Mouse (Mus musculus): ENCODE data around the gene Trrap.

Gene Trrap

DNA sequence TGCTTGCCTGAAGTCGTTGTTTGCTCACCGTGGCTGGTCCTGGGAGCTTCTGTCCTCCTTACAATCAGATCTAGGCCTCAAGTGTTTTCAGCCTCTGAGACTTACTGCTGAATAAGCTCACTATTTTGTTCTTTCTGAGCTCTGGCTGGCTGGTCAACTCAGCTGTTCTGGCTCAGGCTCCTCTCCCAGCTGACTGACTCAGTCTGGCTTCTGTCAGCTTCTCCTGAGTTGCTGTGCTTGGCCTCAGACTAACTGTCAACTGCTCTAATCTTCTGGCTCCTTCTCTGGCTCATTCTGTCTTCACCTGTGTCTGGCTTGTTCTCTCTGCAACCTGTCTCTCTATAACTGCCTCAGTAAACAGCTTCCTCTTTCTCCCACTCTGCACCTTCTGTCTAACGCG lies 62.1 kb downstream of the Trrap start:
- ChIA-PET POLR2A (interaction anchor here in 1 of 4 experiments (1.0 to 1.2 kb wide), 2 partner anchors 18 to 21 kb away, joined by 3 to 5 read pairs; no protein-coding TSS in a partner anchor), CTCF (interaction anchor here in 2 of 4 experiments (0.6 to 1.0 kb wide), 3 partner anchors 20 to 81 kb away, joined by 3 to 5 read pairs (median 3); no protein-coding TSS in a partner anchor)

DNA sequence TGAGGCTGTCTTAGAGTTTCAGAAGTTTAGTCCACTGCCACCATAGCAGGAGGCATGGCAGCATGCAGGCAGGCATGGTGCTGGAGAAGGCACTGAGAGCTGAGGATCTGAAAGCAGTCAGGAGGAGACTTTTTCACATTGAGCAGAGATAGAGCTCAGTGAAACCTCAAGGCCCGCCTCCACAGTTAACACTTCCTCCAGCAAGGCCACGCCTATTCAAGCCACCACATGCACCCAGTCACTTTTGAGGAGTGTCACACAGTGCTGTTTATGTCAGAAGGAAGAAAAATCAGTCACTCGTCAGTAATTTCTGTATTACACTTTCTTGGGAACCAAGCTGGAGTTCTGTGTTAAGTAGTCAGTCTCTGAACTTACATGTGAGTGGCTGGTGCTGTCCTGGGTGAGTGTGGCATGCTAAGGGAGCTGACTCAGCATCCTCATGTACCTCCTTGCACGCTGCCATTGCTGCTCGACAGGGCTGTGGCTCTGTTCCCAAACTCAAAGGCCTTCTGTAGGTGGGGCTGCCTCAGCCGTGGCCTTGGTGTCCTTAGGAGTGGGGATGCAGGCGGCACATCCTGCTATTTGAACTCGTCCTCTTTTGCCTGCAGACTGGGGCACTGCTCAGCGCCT lies 64.4 kb downstream of the Trrap start:
- CTCF ChIA-PET, result interaction anchor here in 3 of 4 experiments (0.8 to 2.1 kb wide), 8 partner anchors 9 to 156 kb away, joined by 3 to 10 read pairs (median 4); no protein-coding TSS in a partner anchor
- POLR2A ChIA-PET, result interaction anchor here in 2 of 4 experiments (0.5 to 0.7 kb wide), 2 partner anchors 12 to 24 kb away, joined by 3 read pairs; no protein-coding TSS in a partner anchor

DNA sequence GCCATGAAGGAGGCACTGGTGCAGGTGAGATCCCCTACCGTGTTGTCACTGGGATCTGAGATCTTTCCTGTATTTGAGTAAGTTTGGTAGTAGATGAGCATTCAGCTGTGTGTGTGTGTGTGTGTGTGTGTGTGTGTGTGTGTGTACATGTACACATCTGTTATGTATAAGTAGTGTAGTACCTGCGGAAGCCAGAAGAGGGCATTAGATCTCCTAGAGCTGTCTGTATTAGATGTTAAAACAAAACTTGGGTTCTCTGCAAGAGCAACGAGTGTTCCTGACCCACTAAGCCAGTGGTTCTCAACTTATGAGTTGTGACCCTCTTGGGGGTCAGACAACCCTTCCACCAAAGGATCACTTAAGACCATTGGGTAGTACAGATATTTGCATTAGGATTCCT lies 68.6 kb downstream of the Trrap start:
- ChIA-PET CTCF (interaction anchor here (0.6 to 2.0 kb wide), 34 partner anchors 10 to 574 kb away, joined by 3 to 10 read pairs (median 4); partner anchors contain the start of genes Tmem130 (in 1 of the 4) and Trrap (in 1 of the 4)), POLR2A (interaction anchor here in 3 of 4 experiments (0.6 to 3.1 kb wide), 6 partner anchors 10 to 1278 kb away, joined by 3 to 7 read pairs (median 3); no protein-coding TSS in a partner anchor)

DNA sequence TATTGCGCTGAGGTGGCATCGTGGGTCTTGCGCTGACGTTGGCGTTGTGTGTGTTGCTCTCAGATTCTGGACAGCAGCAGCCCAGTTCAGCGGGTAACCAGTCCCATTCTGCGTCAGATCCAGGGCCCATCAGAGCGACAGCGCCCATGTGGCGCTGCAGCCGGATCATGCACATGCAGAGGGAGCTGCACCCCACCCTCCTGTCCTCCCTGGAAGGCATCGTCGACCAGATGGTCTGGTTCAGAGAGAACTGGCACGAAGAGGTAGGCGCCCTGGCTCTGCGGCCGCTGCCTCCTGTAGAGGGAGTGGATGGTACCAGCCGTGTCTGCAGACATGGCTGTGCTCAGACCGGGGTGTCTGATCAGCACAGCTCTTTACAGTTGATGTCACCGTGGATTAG lies 77.8 kb downstream of the Trrap start:
- ChIA-PET POLR2A (interaction anchor here in 3 of 4 experiments (0.6 to 2.2 kb wide), 5 partner anchors 8 to 145 kb away, joined by 3 to 10 read pairs (median 5); no protein-coding TSS in a partner anchor), CTCF (interaction anchor here in 2 of 4 experiments (0.6 to 1.8 kb wide), 4 partner anchors 9 to 138 kb away, joined by 3 to 10 read pairs (median 6); no protein-coding TSS in a partner anchor)

DNA sequence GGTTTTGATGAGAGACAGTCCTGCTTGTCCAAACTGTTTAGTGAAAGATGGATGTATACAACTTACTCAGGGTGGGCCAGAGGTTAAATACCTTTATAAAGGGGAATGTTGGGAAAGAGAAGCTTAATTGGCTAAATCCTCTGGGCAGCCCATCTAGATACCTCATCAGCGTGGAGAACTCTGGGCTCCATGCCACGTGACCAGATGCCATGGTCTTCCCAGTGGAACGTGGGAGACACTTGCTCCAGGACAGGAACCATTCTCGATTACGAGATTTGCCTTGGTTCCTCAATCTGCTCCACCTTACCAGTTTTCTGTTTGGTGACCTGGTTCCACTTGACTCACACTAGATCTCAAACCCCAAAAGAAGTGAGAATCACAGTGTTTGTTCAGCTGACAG lies 81.2 kb downstream of the Trrap start:
- CTCF ChIA-PET, result interaction anchor here in 1 of 4 experiments (3.6 kb wide), 1 partner anchor 54 kb away, joined by 16 read pairs; no protein-coding TSS in a partner anchor
- POLR2A ChIA-PET, result interaction anchor here in 1 of 4 experiments (1.2 to 3.5 kb wide), 4 partner anchors 9 to 140 kb away, joined by 3 to 12 read pairs (median 4); no protein-coding TSS in a partner anchor

DNA sequence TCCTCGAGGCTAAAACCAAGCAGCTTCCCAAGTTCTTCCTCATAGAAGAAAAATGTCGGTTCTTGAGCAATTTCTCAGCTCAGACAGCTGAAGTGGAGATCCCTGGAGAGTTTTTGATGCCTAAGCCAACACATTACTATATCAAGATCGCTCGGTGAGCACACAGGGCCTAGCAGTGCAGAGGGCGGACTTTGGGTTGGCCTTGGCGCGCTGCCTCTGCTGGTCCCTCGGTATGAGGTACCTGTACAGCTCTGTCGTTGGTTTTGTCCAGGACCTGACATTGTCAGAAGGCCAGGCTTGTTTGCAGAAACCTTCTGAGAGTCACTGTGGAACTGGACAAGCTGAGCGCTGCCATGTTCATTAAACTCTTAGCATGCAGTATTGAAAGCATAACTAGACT lies 82.4 kb downstream of the Trrap start:
- CTCF ChIA-PET, result interaction anchor here in 2 of 4 experiments (0.6 to 3.6 kb wide), 5 partner anchors 13 to 56 kb away, joined by 3 to 16 read pairs (median 6); no protein-coding TSS in a partner anchor

DNA sequence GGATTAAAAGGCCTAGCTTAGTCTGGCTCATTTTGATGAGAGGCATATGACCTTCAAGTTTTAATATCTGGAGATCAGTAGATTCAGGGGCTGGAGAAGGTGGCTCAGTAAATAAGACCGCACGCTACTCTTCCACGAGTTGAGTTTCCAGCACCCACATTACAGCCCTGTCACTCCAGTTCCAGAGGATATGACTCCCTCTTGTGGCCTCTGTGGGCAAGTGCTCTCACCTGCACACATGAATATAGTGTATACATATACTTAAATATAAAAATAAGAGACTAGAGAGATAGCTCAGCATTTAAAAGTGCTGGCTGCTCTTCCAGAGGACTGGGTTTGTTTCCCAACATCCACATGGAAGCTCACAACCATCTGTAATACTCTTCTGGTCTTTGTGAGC lies 84.3 kb downstream of the Trrap start:
- ChIA-PET CTCF (interaction anchor here in 3 of 4 experiments (0.6 to 3.6 kb wide), 11 partner anchors 9 to 323 kb away, joined by 3 to 16 read pairs (median 3); no protein-coding TSS in a partner anchor), POLR2A (interaction anchor here in 1 of 4 experiments (1.2 to 3.5 kb wide), 3 partner anchors 12 to 137 kb away, joined by 3 to 12 read pairs (median 3); no protein-coding TSS in a partner anchor)

More for the DNA sequence above, 82.4 kb downstream of the Trrap start:
- POLR2A ChIA-PET, result interaction anchor here in 1 of 4 experiments (1.2 to 3.5 kb wide), 5 partner anchors 11 to 139 kb away, joined by 3 to 12 read pairs (median 3); no protein-coding TSS in a partner anchor

DNA sequence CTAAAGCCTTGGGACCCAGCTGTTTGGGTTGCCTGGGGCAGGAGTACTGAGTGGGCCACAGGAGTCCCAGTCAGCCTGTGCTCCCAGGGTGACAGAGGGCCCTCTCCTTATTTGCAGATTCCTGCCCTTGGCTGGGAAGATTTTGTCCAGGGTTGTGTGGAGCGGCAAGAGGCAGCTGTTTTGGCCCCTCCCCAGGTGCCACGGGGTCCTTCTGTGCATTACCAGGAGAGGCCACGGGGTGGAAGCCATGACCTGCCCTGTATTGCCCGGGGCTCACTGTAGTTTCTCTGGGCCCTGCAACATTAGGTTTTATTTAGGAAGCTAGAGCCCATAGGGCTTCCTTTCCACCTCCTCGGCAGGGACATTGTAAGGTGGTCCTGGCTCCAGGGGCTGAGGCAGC lies 86.4 kb downstream of the Trrap start:
- POLR2A ChIA-PET, result interaction anchor here in 2 of 4 experiments (0.6 to 3.3 kb wide), 9 partner anchors 9 to 721 kb away, joined by 3 to 21 read pairs (median 3); no protein-coding TSS in a partner anchor
- CTCF ChIA-PET, result interaction anchor here (0.7 to 3.5 kb wide), 25 partner anchors 11 to 135 kb away, joined by 3 to 39 read pairs (median 4); partner anchors contain the start of genes Smurf1 (in 1 of the 4) and Tmem130 (in 1 of the 4)

DNA sequence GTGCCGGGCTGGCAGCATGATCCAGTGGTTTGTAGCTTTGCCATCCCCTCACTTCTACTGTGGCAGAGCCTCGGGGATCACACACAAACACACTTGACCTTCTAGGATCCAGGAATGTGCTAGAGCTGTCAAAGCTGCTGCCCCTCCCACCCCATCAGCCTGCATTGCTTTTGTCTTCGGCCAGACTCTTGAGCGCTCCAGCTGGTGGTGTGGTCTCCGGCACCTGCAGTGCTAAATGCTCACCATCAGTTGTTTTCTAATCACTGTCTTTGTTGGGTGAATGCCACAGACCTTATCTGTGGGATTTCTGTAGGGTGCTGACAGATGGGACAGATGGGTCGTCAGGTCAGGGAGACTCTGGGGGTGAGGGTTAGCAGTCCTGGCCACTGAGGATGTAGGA lies 88.4 kb downstream of the Trrap start:
- ChIA-PET POLR2A (interaction anchor here (0.6 to 3.3 kb wide), 23 partner anchors 10 to 509 kb away, joined by 3 to 21 read pairs (median 4); partner anchors contain the start of genes Smurf1 (in 1 of the 4) and Trrap (in 1 of the 4)), CTCF (interaction anchor here (0.5 to 3.5 kb wide), 22 partner anchors 10 to 931 kb away, joined by 3 to 39 read pairs (median 4); no protein-coding TSS in a partner anchor)

DNA sequence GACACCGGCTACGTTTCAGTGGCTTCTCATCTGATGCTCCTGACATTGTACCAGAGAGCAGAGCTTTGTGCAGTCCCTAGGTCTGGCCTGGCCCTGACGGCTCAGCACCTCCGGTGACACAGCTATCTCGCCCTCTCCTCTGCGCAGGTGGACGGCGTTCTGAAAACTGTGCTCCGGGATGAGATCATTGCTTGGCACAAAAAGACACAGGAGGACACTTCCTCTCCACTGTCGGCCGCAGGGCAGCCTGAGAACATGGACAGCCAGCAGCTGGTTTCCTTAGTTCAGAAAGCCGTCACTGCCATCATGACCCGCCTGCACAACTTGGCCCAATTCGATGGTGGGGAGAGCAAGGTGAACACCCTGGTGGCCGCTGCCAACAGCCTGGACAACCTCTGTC lies 91.0 kb downstream of the Trrap start:
- ChIA-PET CTCF (interaction anchor here in 1 of 4 experiments (4.4 kb wide), 1 partner anchor 16 kb away, joined by 30 read pairs; no protein-coding TSS in a partner anchor), POLR2A (interaction anchor here in 3 of 4 experiments (0.6 to 1.5 kb wide), 5 partner anchors 14 to 308 kb away, joined by 3 to 5 read pairs (median 3); no protein-coding TSS in a partner anchor)

DNA sequence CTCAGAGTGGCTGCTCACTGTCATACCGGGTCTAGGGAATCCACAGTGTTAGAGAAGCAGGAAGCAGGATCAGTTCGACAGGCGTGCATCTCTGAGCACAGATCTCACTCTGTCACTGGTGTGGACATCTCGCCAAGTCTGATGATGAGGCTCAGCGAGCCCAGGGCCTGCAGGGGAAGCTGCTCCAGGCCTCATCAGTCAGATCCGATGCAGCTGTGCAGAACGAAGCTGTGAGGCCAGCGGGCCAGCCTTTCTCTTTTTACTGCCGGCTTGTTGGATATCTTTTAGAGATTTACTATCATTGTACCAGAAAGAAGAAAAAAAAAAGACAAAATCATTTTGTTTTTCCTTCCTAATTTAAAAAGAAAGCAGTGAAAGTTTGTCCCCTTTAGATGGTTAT lies 91.8 kb downstream of the Trrap start:
- CTCF ChIA-PET, result interaction anchor here in 3 of 4 experiments (1.2 to 4.4 kb wide), 3 partner anchors 15 to 17 kb away, joined by 3 to 30 read pairs (median 5); no protein-coding TSS in a partner anchor
- POLR2A ChIA-PET, result interaction anchor here in 2 of 4 experiments (0.7 to 1.5 kb wide), 3 partner anchors 15 to 355 kb away, joined by 3 to 5 read pairs (median 3); no protein-coding TSS in a partner anchor

DNA sequence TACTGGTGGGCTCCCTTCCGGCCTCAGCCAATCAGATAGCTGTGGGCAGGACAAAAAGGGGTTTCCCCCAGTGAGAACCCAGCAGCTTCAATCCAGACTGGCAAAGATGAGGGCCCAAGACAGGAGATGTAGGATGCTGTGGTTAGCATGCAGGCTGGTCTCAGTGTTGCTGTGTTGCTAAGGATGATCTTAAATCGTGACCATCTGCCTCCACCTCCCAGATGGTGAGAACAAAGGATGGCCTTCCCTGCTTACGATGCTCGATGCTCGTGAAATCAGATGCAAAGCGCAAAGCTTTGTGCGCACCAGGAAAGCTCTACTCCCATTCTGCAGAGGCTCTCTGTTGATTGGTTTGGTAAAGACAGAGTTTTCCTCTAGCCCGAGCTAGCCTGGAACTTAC lies 93.4 kb downstream of the Trrap start:
- POLR2A ChIA-PET, result interaction anchor here in 3 of 4 experiments (0.6 to 2.0 kb wide), 7 partner anchors 8 to 1359 kb away, joined by 3 to 7 read pairs (median 4); no protein-coding TSS in a partner anchor
- CTCF ChIA-PET, result interaction anchor here in 2 of 4 experiments (0.7 to 4.4 kb wide), 4 partner anchors 9 to 129 kb away, joined by 3 to 30 read pairs (median 6); no protein-coding TSS in a partner anchor

DNA sequence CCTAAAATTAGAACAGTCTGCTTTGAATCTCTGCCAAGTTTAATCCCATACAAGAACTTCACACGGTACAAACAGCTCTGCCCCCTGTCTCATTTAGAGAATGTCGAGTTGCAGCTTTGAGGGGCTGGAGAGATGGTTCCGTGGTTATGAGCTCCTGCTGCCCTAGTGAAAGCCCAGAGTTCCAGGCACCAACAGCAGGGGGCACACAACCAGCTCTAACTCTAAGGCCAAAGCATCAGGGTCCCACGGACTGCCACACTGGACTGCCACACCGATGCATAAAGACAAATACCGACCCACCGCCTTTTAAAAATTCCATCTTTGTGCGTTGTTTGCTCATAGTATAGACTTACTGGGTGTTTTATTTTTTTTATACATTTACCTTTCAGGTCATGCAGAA lies 99.4 kb downstream of the Trrap start:
- POLR2A ChIA-PET, result interaction anchor here in 2 of 4 experiments (0.6 to 1.7 kb wide), 6 partner anchors 11 to 562 kb away, joined by 3 to 6 read pairs (median 3); partner anchors contain the start of gene Smurf1 (in 1 of the 2)
- CTCF ChIA-PET, result interaction anchor here (0.6 to 2.2 kb wide), 21 partner anchors 9 to 1610 kb away, joined by 3 to 15 read pairs (median 4); partner anchors contain the start of gene Smurf1 (in 1 of the 4)

DNA sequence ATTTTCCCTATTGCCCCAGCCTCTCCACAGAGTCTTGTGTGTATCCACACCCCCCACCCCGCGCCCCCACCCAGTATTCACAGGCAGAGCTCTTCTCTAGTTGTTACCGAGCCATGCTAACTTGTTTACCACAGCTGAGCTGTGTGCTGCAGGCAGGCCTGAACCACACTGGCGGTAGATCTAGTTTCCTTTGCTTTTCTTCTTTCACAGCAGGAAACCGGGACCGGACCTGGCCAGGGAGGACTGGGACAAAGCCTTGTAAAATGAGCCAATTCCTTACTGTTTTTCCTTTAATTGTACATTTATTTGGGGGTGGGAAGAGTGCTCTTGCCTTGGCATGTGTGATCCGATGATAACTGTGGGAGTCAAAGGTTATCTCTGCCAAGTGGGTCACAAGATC lies 101.9 kb downstream of the Trrap start:
- CTCF ChIA-PET, result interaction anchor here in 3 of 4 experiments (0.6 to 1.8 kb wide), 6 partner anchors 9 to 120 kb away, joined by 3 to 8 read pairs (median 4); no protein-coding TSS in a partner anchor
- POLR2A ChIA-PET, result interaction anchor here in 3 of 4 experiments (0.6 to 1.5 kb wide), 8 partner anchors 9 to 119 kb away, joined by 3 to 6 read pairs (median 4); no protein-coding TSS in a partner anchor

DNA sequence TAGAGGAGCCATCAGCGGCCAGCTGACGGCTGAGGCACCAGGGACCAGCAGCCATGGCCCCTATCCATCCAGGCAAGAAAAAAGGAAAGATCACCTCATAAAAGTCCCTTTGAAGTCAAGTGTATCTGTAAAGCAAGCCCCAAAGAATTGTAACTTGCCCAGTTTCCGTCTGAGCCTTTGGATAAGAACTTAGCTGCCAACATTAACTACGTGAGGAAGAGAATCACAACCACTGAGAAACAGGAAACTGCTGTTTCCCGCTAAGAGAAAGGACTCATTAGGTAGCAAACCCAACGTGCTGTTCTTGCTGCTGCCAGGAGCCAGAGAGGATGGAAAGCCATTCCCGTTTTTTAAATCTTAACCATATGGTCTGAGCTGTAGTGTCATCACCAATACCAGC lies 103.2 kb downstream of the Trrap start:
- POLR2A ChIA-PET, result interaction anchor here in 2 of 4 experiments (0.9 to 1.4 kb wide), 3 partner anchors 15 to 118 kb away, joined by 3 to 6 read pairs (median 3); no protein-coding TSS in a partner anchor
- CTCF ChIA-PET, result interaction anchor here in 1 of 4 experiments (0.8 to 1.1 kb wide), 2 partner anchors 113 to 118 kb away, joined by 3 read pairs; no protein-coding TSS in a partner anchor

DNA sequence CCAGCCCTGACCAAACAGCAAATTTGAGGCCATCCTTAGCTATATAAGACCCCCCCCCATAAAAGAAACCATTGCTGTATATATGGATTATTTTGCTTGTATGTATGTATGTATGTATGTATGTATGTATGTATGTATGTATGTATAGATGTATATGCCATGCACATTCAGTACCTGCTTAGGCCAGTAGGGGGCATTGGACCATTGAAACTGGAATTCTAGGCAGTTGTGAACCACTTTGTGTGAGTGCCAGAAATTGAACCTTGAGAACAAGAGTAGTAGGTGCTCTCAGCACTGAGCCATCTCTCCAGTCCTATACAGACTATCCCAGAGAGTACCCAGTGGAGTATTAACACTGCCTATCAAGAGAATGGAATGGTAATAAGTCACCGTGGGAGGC lies 104.2 kb downstream of the Trrap start:
- ChIA-PET POLR2A (interaction anchor here in 2 of 4 experiments (0.6 to 1.3 kb wide), 2 partner anchors 16 to 92 kb away, joined by 3 to 6 read pairs; no protein-coding TSS in a partner anchor), CTCF (interaction anchor here in 3 of 4 experiments (1.4 to 4.5 kb wide), 4 partner anchors 12 to 117 kb away, joined by 5 to 30 read pairs (median 7); no protein-coding TSS in a partner anchor)

DNA sequence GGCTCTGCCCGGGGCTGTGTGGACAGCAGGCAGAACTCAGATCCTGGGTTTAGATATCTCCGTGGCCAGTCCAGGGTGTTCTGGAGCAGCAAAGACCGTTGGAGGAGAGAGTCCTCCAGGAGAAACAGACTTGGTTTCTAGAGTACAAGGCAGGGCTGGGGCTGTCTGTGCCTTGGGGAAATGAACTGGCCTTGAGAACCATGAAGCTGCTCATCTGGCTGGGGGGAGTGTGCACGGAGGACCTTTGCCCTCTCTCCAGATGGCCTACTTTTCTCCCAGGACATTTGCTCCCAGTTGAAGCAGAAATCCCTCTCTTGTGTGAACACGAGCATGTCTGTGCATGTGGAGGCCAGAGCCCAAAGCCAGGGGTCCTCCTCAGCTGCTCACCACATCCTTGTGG lies 104.8 kb downstream of the Trrap start:
- CTCF ChIA-PET, result interaction anchor here in 3 of 4 experiments (0.7 to 4.5 kb wide), 9 partner anchors 13 to 116 kb away, joined by 3 to 30 read pairs (median 4); no protein-coding TSS in a partner anchor
- POLR2A ChIA-PET, result interaction anchor here in 1 of 4 experiments (1.4 kb wide), 1 partner anchor 11 kb away, joined by 4 read pairs; no protein-coding TSS in a partner anchor
